Mouse (Mus musculus): Measurements from ENCODE around the gene Rps6kl1. TPM values are rescaled to one million over a fixed set of nuclear protein-coding genes. Genes with fewer than 3 reads are reported as not detected.

Gene Rps6kl1
- polyA plus RNA-seq, 1 experiment from 2014 or later = 1.2 TPM

DNA sequence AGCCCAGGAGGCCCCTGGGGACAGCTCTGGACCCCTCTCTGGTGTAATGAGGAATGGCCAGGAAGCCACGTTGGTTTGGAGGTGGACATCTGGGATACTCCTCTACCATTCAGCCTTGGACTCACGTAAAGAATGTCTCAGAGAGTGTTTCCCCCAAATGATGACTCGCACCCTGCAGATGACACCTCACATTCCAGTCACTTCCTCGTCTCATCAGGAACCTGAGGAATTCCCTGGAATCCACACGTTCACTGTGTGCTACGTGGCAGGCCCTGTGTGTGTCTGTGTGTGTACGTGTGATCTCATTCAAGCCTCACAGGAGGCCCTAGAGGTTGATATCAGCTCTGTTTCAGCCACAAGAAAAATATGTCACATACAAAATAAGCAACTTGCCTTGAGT is 35.3 kb upstream of the Rps6kl1 start:
- no peak for ATAC-seq (ENCODE audit: extremely low read depth, insufficient number of reproducible peaks, low FRiP score, low TSS enrichment)
- no peak overlapping the region for H3K4me3 ChIP-seq
- WGBS = 40% methylated on average over 7 of the region's 7 CpGs

DNA sequence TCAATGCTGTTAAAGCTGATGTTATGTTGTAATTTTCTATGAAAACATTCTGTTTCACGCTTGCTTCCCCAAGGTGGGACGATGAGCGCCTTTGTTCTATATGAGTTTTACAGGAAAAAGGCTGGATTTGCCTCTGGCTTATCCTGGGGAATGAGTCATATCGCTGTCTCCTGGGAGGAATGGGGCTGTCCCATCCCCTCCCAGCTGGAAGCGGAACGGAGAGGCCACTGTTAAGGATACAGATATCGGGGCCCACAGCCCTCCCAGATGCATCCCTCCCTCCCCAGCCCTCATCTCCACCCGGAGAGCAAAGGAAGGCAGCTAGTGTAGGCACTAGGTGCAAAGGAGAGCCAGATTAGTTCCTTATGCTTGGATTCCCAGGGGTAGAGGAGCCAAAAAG is 34.7 kb upstream of the Rps6kl1 start:
- Histone ChIP-seq H3K36me3 (no peaks in the 10 kb centered on the region), H3K4me3 (no peak overlapping the region), H3K27me3 (replicated peaks) (peaks cover 21% of the 10 kb centered on the region), H3K9ac (no peak overlapping the region), H3K27ac (replicated peaks) (peak overlapping the region; percentile 68), H3K4me2 (no peak overlapping the region), H3K9me3 (0 out of 2 replicates have a peak, but pooled peaks cover 4% of the 10 kb centered on the region), H3K4me1 (peaks cover 31% of the 10 kb centered on the region)
- 28% methylated on average over 8 of the region's 8 CpGs for WGBS
- ATAC-seq (ENCODE audit: extremely low read depth, insufficient number of reproducible peaks, low FRiP score, low TSS enrichment) = no peak; the same call in 1 of the 2 replicates

More for the DNA sequence above, 35.3 kb upstream of the Rps6kl1 start:
- Histone ChIP-seq H3K9ac (no peak overlapping the region), H3K4me1 (peaks cover 28% of the 10 kb centered on the region), H3K9me3 (0 out of 2 replicates have a peak, but pooled peaks cover 4% of the 10 kb centered on the region), H3K27ac (replicated peaks) (peak overlapping the region; percentile 68), H3K27me3 (replicated peaks) (peaks cover 15% of the 10 kb centered on the region), H3K4me2 (no peak overlapping the region), H3K36me3 (no peaks in the 10 kb centered on the region)

- no peak overlapping the region for H3K27ac ChIP-seq (replicated peaks)
- 52% methylated on average over 5 of the region's 5 CpGs for WGBS
- no peaks in the 10 kb centered on the region for H3K36me3 ChIP-seq
- H3K27me3 ChIP-seq (replicated peaks) = peaks cover 37% of the 10 kb centered on the region
- no peak overlapping the region for H3K4me3 ChIP-seq
- no peak overlapping the region for H3K4me2 ChIP-seq
- no peak overlapping the region for H3K9ac ChIP-seq
- no peak for ATAC-seq (ENCODE audit: extremely low read depth, insufficient number of reproducible peaks, low FRiP score, low TSS enrichment)
- H3K4me1 ChIP-seq = peaks cover 31% of the 10 kb centered on the region
- H3K9me3 ChIP-seq = no peaks in the 10 kb centered on the region
Observed at GRCm38 (mm10) chr12:85184118-85184517, 33.1 kb upstream of the Rps6kl1 start.

GRCm38 (mm10) chr12:85182898-85183297 is 31.8 kb upstream of the Rps6kl1 start:
- Histone ChIP-seq H3K27ac (replicated peaks) (no peak overlapping the region), H3K36me3 (no peaks in the 10 kb centered on the region), H3K27me3 (replicated peaks) (peaks cover 49% of the 10 kb centered on the region), H3K9ac (no peak overlapping the region), H3K9me3 (no peaks in the 10 kb centered on the region), H3K4me2 (no peak overlapping the region), H3K4me3 (no peak overlapping the region), H3K4me1 (peaks cover 31% of the 10 kb centered on the region)
- no peak for ATAC-seq (ENCODE audit: extremely low read depth, insufficient number of reproducible peaks, low FRiP score, low TSS enrichment)
- WGBS = 70% methylated on average over 5 of the region's 5 CpGs

- Histone ChIP-seq H3K9me3 (no peaks in the 10 kb centered on the region), H3K27me3 (replicated peaks) (peaks cover 53% of the 10 kb centered on the region), H3K9ac (peak overlapping the region; percentile 50), H3K4me3 (no peak overlapping the region; the same call in 1 of the 2 replicates), H3K4me2 (peak overlapping the region; percentile 40; the same call in 1 of the 2 replicates), H3K27ac (replicated peaks) (no peak overlapping the region), H3K36me3 (no peaks in the 10 kb centered on the region), H3K4me1 (peaks cover 36% of the 10 kb centered on the region)
- no peak for ATAC-seq (ENCODE audit: extremely low read depth, insufficient number of reproducible peaks, low FRiP score, low TSS enrichment)
- WGBS = 25% methylated on average over 8 of the region's 8 CpGs
Observed at GRCm38 (mm10) chr12:85182345-85182643, 31.2 kb upstream of the Rps6kl1 start.

- peak overlapping the region; percentile 40 for H3K4me2 ChIP-seq
- peaks cover 53% of the 10 kb centered on the region for H3K27me3 ChIP-seq (replicated peaks)
- no peaks in the 10 kb centered on the region for H3K36me3 ChIP-seq
- no peak for ATAC-seq (ENCODE audit: extremely low read depth, insufficient number of reproducible peaks, low FRiP score, low TSS enrichment)
- H3K4me3 ChIP-seq = no peak overlapping the region; the same call in 1 of the 2 replicates
- H3K9ac ChIP-seq = peak overlapping the region; percentile 50
- peaks cover 41% of the 10 kb centered on the region for H3K4me1 ChIP-seq
- no peak overlapping the region for H3K27ac ChIP-seq (replicated peaks)
- H3K9me3 ChIP-seq = no peaks in the 10 kb centered on the region
- 22% methylated on average over 17 of the region's 17 CpGs for WGBS
Observed at GRCm38 (mm10) chr12:85181475-85182344, 30.6 kb upstream of the Rps6kl1 start.

GRCm38 (mm10) chr12:85178294-85178693 is 27.2 kb upstream of the Rps6kl1 start:
- no peaks in the 10 kb centered on the region for H3K36me3 ChIP-seq
- H3K9me3 ChIP-seq = no peaks in the 10 kb centered on the region
- no peak overlapping the region for H3K4me2 ChIP-seq
- H3K27me3 ChIP-seq (replicated peaks) = peaks cover 53% of the 10 kb centered on the region
- WGBS = 80% methylated on average over 2 of the region's 2 CpGs
- no peak overlapping the region for H3K27ac ChIP-seq (replicated peaks)
- ATAC-seq (ENCODE audit: extremely low read depth, insufficient number of reproducible peaks, low FRiP score, low TSS enrichment) = no peak
- H3K4me3 ChIP-seq = no peak overlapping the region
- no peak overlapping the region for H3K9ac ChIP-seq
- H3K4me1 ChIP-seq = peaks cover 57% of the 10 kb centered on the region

DNA sequence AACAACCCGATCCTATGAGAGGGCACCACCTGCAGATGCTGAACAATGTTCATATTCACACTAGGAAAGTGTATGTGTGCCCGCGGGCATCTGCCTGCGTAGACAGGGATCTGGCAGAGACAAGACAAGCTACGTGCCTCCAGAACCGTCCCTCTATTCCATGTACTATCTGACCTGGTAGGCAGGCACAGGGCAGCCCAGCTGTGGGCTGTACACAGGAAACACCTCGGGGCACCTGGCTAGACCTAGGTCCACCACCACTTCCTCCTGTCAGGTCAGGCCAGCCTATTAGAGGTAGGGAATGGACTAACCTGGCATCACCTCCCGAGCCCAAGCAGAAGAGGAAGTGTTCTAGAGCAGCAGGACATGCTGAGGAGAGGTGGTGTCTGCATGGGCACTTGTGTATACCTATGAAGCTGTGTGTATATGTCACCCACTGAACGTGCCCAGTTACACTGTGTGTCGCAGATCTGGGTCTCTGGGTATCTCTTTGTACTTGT is 26.7 kb upstream of the Rps6kl1 start, which contains the start of gene Pgf:
Gene Pgf (minus strand): TSS at position 51 of the 500 bp plus-strand sequence.
- ATAC-seq (ENCODE audit: extremely low read depth, insufficient number of reproducible peaks, low FRiP score, low TSS enrichment) = no peak
- Histone ChIP-seq H3K4me1 (peaks cover 62% of the 10 kb centered on the region), H3K9me3 (no peaks in the 10 kb centered on the region), H3K4me2 (peak within 1 kb of the TSS; percentile 77), H3K27ac (replicated peaks) (peak within 1 kb of the TSS; percentile 51; the same call in 1 of the 2 replicates), H3K27me3 (replicated peaks) (peaks cover 49% of the 10 kb centered on the region), H3K9ac (peak within 1 kb of the TSS; percentile 77), H3K36me3 (no peaks in the 10 kb centered on the region), H3K4me3 (peak within 1 kb of the TSS; percentile 54)
- 81% methylated on average over 10 of the region's 10 CpGs for WGBS

DNA sequence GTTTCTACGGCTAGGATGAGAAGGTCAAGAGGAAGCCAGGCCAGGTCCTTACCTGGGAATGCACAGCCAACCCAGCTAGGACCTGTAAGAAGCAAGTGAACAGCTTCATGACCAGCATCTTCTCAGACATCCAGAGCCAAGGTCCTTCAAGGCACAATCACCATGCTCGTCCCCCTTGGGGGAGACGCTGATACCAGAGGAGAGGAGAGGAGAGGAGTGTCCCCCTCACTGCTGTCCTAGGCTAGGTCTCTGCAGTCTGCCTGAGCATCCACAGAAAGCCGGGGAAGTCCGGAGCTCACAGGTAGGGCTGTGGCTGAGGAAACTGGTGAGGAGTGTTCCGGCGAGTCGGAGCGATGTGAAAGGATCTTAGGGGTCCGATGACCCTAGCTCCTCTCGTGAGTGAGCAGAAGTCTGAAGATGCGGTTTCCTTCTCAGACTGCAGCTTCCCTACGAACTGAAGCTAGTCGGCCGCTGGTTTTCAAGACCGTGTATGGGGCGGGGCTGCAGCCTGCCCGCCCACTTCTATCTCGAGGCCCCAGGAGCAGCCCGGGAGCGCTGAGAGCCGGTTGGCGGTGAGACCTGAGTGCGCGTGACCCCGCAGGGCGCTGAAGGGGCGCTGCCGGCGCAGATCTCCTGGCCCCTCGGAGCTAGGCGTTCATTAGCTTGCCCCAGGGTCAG is 25.9 kb upstream of the Rps6kl1 start:
- H3K4me2 ChIP-seq = peak overlapping the region; percentile 77
- peak overlapping the region; percentile 54 for H3K4me3 ChIP-seq
- H3K27ac ChIP-seq (replicated peaks) = peak overlapping the region; percentile 51; the same call in 1 of the 2 replicates
- H3K36me3 ChIP-seq = no peaks in the 10 kb centered on the region
- peaks cover 60% of the 10 kb centered on the region for H3K4me1 ChIP-seq
- peak overlapping the region; percentile 77 for H3K9ac ChIP-seq
- ATAC-seq (ENCODE audit: extremely low read depth, insufficient number of reproducible peaks, low FRiP score, low TSS enrichment) = no peak
- H3K9me3 ChIP-seq = no peaks in the 10 kb centered on the region
- peaks cover 43% of the 10 kb centered on the region for H3K27me3 ChIP-seq (replicated peaks)
- WGBS = 3% methylated on average over 31 of the region's 32 CpGs

- Histone ChIP-seq H3K9ac (peak overlapping the region; percentile 77), H3K27me3 (replicated peaks) (peaks cover 39% of the 10 kb centered on the region), H3K27ac (replicated peaks) (peak overlapping the region; percentile 66), H3K36me3 (no peaks in the 10 kb centered on the region), H3K4me3 (peak overlapping the region; percentile 54), H3K4me1 (peaks cover 52% of the 10 kb centered on the region), H3K9me3 (no peaks in the 10 kb centered on the region), H3K4me2 (peak overlapping the region; percentile 77)
- WGBS = 14% methylated on average over 11 of the region's 11 CpGs
- ATAC-seq (ENCODE audit: extremely low read depth, insufficient number of reproducible peaks, low FRiP score, low TSS enrichment) = peak; percentile 51
Observed at GRCm38 (mm10) chr12:85175926-85176845, 25.1 kb upstream of the Rps6kl1 start.
